Mouse (Mus musculus) layer of hippocampus, postnatal 25 days (tissue): ENCODE measurements around the gene Olfr105-ps. TPM values are rescaled to one million over a fixed set of nuclear protein-coding genes. Genes with fewer than 3 reads are reported as not detected.

Experiments used
- DNase-seq, 2 experiments: peaks; one replicate each; pipeline ENCODE4 v3.0.0; 2022; ENCODE audit warnings: mixed read lengths in 2 of 2, low spot score in 1 of 2; ENCODE audit errors: extremely low spot score in 1 of 2
- total RNA-seq, 2 experiments: library from RNA; stranded (reverse); gene quantifications; 2 replicates each; pipeline ENCODE4 v1.2.3; 2021

The Olfr105-ps gene
- total RNA-seq: not detected

- no peak for DNase-seq
Observed at GRCm38 (mm10) chr17:37378733-37379132, at the start of gene Olfr105-ps. Olfr105-ps (plus strand) TSS chr17:37379033.

GRCm38 (mm10) chr17:37339598-37339997 is 39.2 kb upstream of the Olfr105-ps start, which contains the start of gene Olfr103:
Olfr103 (minus strand) TSS chr17:37339698.
- DNase-seq: no peak

- DNase-seq: no peak
Observed at GRCm38 (mm10) chr17:37359282-37359681, 19.6 kb upstream of the Olfr105-ps start, which contains the start of gene Olfr104-ps. Olfr104-ps (plus strand) TSS chr17:37359582.

GRCm38 (mm10) chr17:37390093-37390492 is 11.3 kb downstream of the Olfr105-ps start, which contains the start of gene Olfr106-ps:
Olfr106-ps (plus strand) TSS chr17:37390393.
- DNase-seq: no peak

- no peak for DNase-seq
Observed at GRCm38 (mm10) chr17:37398926-37399325, 20.1 kb downstream of the Olfr105-ps start, which contains the start of gene Olfr107. Olfr107 (plus strand) TSS chr17:37399226.

GRCm38 (mm10) chr17:37413380-37413779 is 34.5 kb downstream of the Olfr105-ps start:
- no peak for DNase-seq

Other genes starting within 250 kb of the Olfr105-ps start
- gene Olfr93, start 217.5 kb upstream of the Olfr105-ps start, total RNA-seq: not detected
- gene Ubd, start 185.1 kb upstream of the Olfr105-ps start, total RNA-seq: not detected
- gene Olfr94, start 178.0 kb upstream of the Olfr105-ps start, total RNA-seq: not detected
- gene Olfr95, start 165.9 kb upstream of the Olfr105-ps start, total RNA-seq: not detected
- not detected for gene Olfr96, start 158.9 kb upstream of the Olfr105-ps start, total RNA-seq
- gene Olfr97, start 141.7 kb upstream of the Olfr105-ps start, total RNA-seq: not detected
- not detected for gene Olfr98, start 115.3 kb upstream of the Olfr105-ps start, total RNA-seq
- 1 to 10 TPM; 1.2 to 2.2 TPM for gene H2-M3, start 108.8 kb upstream of the Olfr105-ps start, total RNA-seq
- gene Olfr99, start 95.6 kb upstream of the Olfr105-ps start, total RNA-seq: not detected
- gene Olfr101, start 74.7 kb upstream of the Olfr105-ps start, total RNA-seq: not detected
- not detected for gene Olfr102, start 62.0 kb upstream of the Olfr105-ps start, total RNA-seq
- not detected for gene Olfr103, start 39.3 kb upstream of the Olfr105-ps start, total RNA-seq
- not detected for gene Olfr104-ps, start 19.5 kb upstream of the Olfr105-ps start, total RNA-seq
- not detected for gene Olfr106-ps, start 11.4 kb downstream of the Olfr105-ps start, total RNA-seq
- gene Olfr107, start 20.2 kb downstream of the Olfr105-ps start, total RNA-seq: not detected
- gene Olfr108, start 66.4 kb downstream of the Olfr105-ps start, total RNA-seq: not detected
- not detected for gene Olfr109, start 79.9 kb downstream of the Olfr105-ps start, total RNA-seq
- gene H2-M2, start 104.5 kb downstream of the Olfr105-ps start, total RNA-seq: not detected
- not detected for gene Olfr110, start 113.4 kb downstream of the Olfr105-ps start, total RNA-seq
- not detected for gene Olfr111, start 129.0 kb downstream of the Olfr105-ps start, total RNA-seq
- gene Olfr112, start 190.4 kb downstream of the Olfr105-ps start, total RNA-seq: not detected
- gene Olfr113, start 198.6 kb downstream of the Olfr105-ps start, total RNA-seq: not detected
- not detected for gene Olfr114, start 213.7 kb downstream of the Olfr105-ps start, total RNA-seq
- gene Olfr115, start 248.1 kb downstream of the Olfr105-ps start, total RNA-seq: not detected
- gene Olfr116, start 248.2 kb downstream of the Olfr105-ps start, total RNA-seq: not detected